Mouse (Mus musculus) liver, adult 10 weeks (tissue): ENCODE results near the gene Gm3676. TPM values are rescaled to one million over a fixed set of nuclear protein-coding genes. Genes with fewer than 3 reads are reported as not detected.

Experiments used
- polyA plus RNA-seq: library from polyadenylated mRNA; stranded (reverse); fragments of 350-450 nt; fragmentation: Illumina TruSeq; extraction: RNeasy Lipid Tissue Mini Kit (QIAGEN cat#74804); gene quantifications from one replicate; pipeline ENCODE4 v1.2.3, GENCODE M21; 2014; ENCODE audit warnings: low read depth, low replicate concordance

Gene Gm3676
- polyA plus RNA-seq: not detected

DNA sequence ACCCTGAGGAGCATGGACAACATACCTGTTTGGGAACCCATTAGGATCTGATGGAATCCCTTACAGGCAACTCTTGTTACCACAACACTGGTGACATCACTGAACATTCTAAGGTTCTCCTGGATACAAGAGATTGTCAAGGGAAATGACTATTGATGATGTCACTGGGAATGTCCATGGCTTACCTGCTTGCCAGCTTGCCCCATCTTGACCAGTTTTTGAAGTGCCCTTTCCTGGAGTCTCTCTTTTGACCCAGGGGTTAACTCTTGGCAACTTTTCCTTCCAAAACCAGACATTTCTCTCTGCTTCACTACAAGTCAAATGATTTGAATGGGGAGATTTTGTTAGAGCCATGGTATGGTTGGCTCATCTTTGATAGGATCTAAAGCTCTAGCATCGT, at the start of gene Gm3676:
Gm3676 (minus strand) TSS at position 101 of the 400 bp plus-strand sequence.

GRCm38 (mm10) chr14:41624512-41624911, 21.8 kb downstream of the Gm3676 start, which contains the start of gene Gm3072:
TSS of gene Gm3072 (minus strand) at chr14:41624612.

Other genes with a start within 250 kb of the Gm3676 start
- gene Gm6482, start 238.2 kb downstream of the Gm3676 start, polyA plus RNA-seq: not detected
- gene Gm7954, start 193.0 kb downstream of the Gm3676 start, polyA plus RNA-seq: not detected
- not detected for gene Gm3486, start 157.0 kb downstream of the Gm3676 start, polyA plus RNA-seq
- not detected for gene Gm7970, start 90.9 kb downstream of the Gm3676 start, polyA plus RNA-seq
- not detected for gene 1700049E17Rik2, start 73.3 kb downstream of the Gm3676 start, polyA plus RNA-seq
- gene Gm3072, start 21.9 kb downstream of the Gm3676 start, polyA plus RNA-seq: not detected
- gene Gm8068, start 55.4 kb upstream of the Gm3676 start, polyA plus RNA-seq: not detected
- not detected for gene Gm7929, start 104.1 kb upstream of the Gm3676 start, polyA plus RNA-seq
- not detected for gene Gm47189, start 126.0 kb upstream of the Gm3676 start, polyA plus RNA-seq